Mouse (Mus musculus): ENCODE data around the gene Strn.

DNA sequence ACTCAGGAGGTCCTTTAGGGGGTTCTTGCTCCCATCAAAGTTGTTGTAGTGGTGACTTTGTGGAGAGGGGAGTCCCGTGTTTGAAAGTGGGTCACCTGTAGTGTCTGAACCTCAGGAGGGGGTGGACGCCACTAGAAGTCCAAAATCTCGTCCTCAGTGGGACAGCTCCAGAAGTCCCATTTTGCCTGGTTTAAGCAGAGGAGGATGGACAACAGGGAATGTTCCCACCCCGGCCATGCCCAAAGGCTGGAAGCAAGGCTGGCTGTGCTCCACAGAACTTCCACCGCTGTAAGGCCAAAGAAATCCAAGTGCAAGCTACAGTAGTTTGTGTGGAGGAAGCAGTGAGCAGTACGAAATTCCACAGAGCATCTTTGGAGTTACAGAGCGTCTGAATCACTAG is 117.0 kb downstream of the Strn start:
- no peak for TF ChIP-seq CTCF (IDR thresholded peaks at IDR 0.05)
- no peak for TF ChIP-seq EP300 (IDR thresholded peaks at IDR 0.05)

Measured in lung, postnatal 0 days (tissue).